Mouse (Mus musculus): ENCODE data around the gene Stk4. TPM values are rescaled to one million over a fixed set of nuclear protein-coding genes. Genes with fewer than 3 reads are reported as not detected.
"Not testable (repeated sequence)": the region's sequence is repeated elsewhere in the genome, so short reads cannot be mapped to it uniquely, and the experiment has no call there.

Stk4 gene
- polyA plus RNA-seq, 1 experiment from 2014 or later: 20.9 TPM

DNA sequence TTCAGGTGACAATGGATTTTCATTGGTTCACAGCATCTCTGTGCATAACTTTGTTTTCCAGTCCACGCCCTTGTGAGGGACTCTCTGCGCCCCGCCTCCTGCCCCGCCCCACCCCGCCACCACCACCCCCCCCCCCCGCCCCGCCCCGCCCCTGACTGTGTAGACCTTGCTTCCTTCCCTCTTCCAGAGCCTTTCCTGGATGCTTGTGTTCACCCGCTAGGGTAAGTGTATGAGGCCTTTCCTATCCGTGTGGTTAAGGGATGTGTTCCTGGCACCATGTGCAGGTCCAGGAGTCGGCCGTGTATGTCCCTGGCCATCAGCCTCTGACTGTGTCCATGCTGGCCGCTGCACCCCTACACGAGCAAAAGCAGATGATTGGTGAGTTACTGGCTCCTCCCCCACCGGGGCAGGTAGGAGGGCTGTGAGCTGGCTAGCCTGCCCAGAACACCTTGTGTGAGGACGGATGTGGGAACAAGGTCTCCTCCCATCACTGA lies 22.9 kb upstream of the Stk4 start:
- peak overlapping the region; percentile 57 for H3K4me2 ChIP-seq (ENCODE audit: low read depth, low read length)
- peak overlapping the region; percentile 41 for H3K4me3 ChIP-seq (replicated peaks; ENCODE audit: low read length)
- H3K27me3 ChIP-seq (ENCODE audit: control insufficient read depth, insufficient read depth, low read length): no peaks in the 10 kb centered on the region
- peak; percentile 85 for ATAC-seq (ENCODE audit: insufficient read depth, low FRiP score)
- H3K4me1 ChIP-seq (ENCODE audit: control insufficient read depth, insufficient read depth, low read length): no peaks in the 10 kb centered on the region
- H3K9ac ChIP-seq (ENCODE audit: low read length): peak overlapping the region; percentile 55; the same call in 1 of the 2 replicates
- WGBS: 3% methylated on average over 12 of the region's 16 CpGs
- H3K27ac ChIP-seq (ENCODE audit: low read length): no peak overlapping the region
- H3K9me3 ChIP-seq (replicated peaks; ENCODE audit: control insufficient read depth, low read length): no peaks in the 10 kb centered on the region
- no peaks in the 10 kb centered on the region for H3K36me3 ChIP-seq (ENCODE audit: control insufficient read depth, insufficient read depth, low read length)

DNA sequence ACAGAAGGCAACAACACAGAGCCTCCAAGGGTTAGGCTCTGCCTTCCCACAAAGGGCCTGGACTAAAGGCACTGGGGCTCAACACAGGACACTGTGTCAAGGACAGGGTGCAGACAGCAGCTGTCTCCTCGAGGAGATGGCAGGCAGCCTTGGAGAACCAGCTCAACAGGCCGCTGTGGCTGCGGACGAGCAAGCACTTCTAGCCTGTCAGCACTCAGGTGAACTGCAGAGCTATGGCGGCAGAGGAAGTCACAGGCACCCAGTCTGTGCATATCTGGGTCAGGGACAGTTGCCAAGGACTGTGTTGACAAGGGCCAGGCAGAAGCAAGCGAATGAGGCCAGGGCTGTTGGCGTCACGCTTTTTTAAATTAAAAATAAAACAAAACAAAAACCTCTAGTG lies 16.4 kb upstream of the Stk4 start:
- H3K4me1 ChIP-seq (ENCODE audit: control insufficient read depth, insufficient read depth, low read length): no peaks in the 10 kb centered on the region
- no peak for ATAC-seq (ENCODE audit: insufficient read depth, low FRiP score)
- peaks cover 6% of the 10 kb centered on the region; the same call in 1 of the 2 replicates for H3K36me3 ChIP-seq (ENCODE audit: control insufficient read depth, insufficient read depth, low read length)
- no peak overlapping the region for H3K4me2 ChIP-seq (ENCODE audit: low read depth, low read length)
- 85% methylated on average over 8 of the region's 8 CpGs for WGBS
- no peak overlapping the region for H3K9ac ChIP-seq (ENCODE audit: low read length)
- H3K27ac ChIP-seq (ENCODE audit: low read length): no peak overlapping the region
- no peaks in the 10 kb centered on the region for H3K9me3 ChIP-seq (replicated peaks; ENCODE audit: control insufficient read depth, low read length)
- H3K4me3 ChIP-seq (replicated peaks; ENCODE audit: low read length): no peak overlapping the region
- H3K27me3 ChIP-seq (ENCODE audit: control insufficient read depth, insufficient read depth, low read length): no peaks in the 10 kb centered on the region

DNA sequence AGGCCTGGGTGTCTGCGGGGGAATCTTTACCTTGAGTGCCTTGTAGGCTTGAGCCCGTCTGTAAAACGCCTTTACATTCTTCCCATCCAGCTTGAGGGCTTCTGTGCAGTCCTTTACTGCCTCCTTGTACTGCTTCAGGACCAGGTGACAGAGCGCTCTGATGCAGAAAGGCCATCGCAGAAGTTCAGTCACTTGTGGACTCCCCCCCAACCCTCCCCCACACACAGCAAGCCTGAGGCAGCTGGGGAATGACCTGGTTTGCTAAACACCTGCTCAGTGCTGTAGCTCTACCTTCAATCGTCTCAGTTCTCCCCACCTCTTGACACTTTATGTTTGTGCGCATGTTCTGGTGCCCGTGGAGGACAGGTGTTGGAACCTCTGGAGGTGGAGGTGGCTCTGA lies 15.5 kb upstream of the Stk4 start:
- Histone ChIP-seq H3K4me1 (ENCODE audit: control insufficient read depth, insufficient read depth, low read length) (no peaks in the 10 kb centered on the region), H3K4me2 (ENCODE audit: low read depth, low read length) (no peak overlapping the region), H3K9me3 (replicated peaks; ENCODE audit: control insufficient read depth, low read length) (no peaks in the 10 kb centered on the region), H3K27me3 (ENCODE audit: control insufficient read depth, insufficient read depth, low read length) (no peaks in the 10 kb centered on the region), H3K27ac (ENCODE audit: low read length) (no peak overlapping the region), H3K4me3 (replicated peaks; ENCODE audit: low read length) (no peak overlapping the region), H3K9ac (ENCODE audit: low read length) (no peak overlapping the region), H3K36me3 (ENCODE audit: control insufficient read depth, insufficient read depth, low read length) (peaks cover 11% of the 10 kb centered on the region; the same call in 1 of the 2 replicates)
- 92% methylated on average over 8 of the region's 8 CpGs for WGBS
- ATAC-seq (ENCODE audit: insufficient read depth, low FRiP score): no peak

DNA sequence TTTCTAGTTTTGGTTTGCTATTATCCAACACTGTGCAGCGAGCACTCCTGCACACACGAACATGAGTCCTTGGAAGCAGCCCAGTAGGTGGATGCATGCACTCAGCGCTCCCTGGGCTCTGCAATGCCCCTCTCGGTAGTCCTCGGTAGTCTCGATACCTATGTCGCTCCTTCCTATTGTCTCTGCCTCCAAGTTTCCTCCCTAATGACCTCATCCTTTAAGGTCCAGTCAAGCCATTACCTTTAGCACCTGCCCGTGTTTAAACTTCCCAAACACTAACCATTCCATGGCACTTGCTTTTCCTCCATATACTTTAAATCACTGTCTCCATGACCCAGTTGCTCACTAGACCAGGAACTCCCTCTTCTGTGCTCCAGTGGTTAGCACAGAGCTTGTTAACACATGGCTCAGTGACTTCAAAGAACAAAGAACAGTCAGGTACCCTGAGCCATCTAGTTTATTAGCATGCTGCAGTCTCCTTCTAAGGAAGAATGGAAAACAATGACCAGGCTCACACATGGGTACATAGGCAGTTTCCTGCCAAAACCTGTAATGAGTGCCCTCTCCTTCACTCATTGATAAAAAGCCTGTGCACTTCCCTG lies 10.4 kb upstream of the Stk4 start:
- no peak for ATAC-seq (ENCODE audit: insufficient read depth, low FRiP score)
- no peak overlapping the region for H3K4me2 ChIP-seq (ENCODE audit: low read depth, low read length)
- WGBS: 92% methylated on average over 8 of the region's 8 CpGs
- no peaks in the 10 kb centered on the region for H3K4me1 ChIP-seq (ENCODE audit: control insufficient read depth, insufficient read depth, low read length)
- H3K9ac ChIP-seq (ENCODE audit: low read length): no peak overlapping the region
- H3K4me3 ChIP-seq (replicated peaks; ENCODE audit: low read length): no peak overlapping the region
- H3K9me3 ChIP-seq (replicated peaks; ENCODE audit: control insufficient read depth, low read length): no peaks in the 10 kb centered on the region
- peaks cover 24% of the 10 kb centered on the region for H3K36me3 ChIP-seq (ENCODE audit: control insufficient read depth, insufficient read depth, low read length)
- no peak overlapping the region for H3K27ac ChIP-seq (ENCODE audit: low read length)
- no peaks in the 10 kb centered on the region for H3K27me3 ChIP-seq (ENCODE audit: control insufficient read depth, insufficient read depth, low read length)

DNA sequence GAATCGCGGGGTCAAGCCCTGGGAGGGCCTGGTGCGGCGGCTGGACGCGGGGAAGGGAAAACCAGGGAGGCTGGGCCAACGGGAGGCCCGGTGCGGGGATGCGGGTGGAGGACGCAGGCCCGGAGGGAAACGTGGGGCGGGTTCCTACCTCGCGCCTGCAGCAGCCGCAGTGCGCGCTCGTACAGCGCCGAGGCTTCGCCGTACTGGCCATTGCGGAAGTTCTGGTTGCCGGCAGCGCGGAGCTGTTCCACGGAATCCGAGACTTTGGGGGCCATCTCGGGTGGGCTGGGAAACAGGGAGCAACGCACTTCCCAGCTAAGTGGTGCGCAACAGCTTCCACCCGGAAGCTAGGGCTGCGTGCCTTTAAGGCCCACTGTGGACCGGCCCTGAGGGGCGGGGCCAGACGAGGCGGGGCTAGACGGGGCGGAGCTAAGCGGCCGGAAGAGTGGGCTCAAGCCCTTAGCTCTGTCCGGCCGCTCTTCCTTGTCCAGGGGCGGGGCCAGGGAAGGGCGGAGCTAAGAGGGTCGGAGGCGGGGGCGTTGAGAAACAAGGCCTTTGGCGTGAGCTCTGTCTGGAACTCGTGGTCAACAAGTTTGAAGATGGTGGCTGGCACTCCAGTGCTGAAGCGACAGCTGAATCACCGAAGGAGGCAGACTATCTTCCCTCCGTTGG lies 779 bp downstream of the Stk4 start, which contains the start of gene Tomm34:
Gene Tomm34, minus strand, starts transcription at position 405 of the 672 bp plus-strand sequence.
- H3K9ac ChIP-seq (ENCODE audit: low read length): peak within 1 kb of the TSS; percentile 93
- peak within 1 kb of the TSS; percentile 97 for H3K4me3 ChIP-seq (replicated peaks; ENCODE audit: low read length)
- H3K36me3 ChIP-seq (ENCODE audit: control insufficient read depth, insufficient read depth, low read length): no peaks in the 10 kb centered on the region
- H3K27me3 ChIP-seq (ENCODE audit: control insufficient read depth, insufficient read depth, low read length): no peaks in the 10 kb centered on the region
- ATAC-seq (ENCODE audit: insufficient read depth, low FRiP score): peak; percentile 97
- peak within 1 kb of the TSS; percentile 79 for H3K27ac ChIP-seq (ENCODE audit: low read length)
- H3K4me2 ChIP-seq (ENCODE audit: low read depth, low read length): peak within 1 kb of the TSS; percentile 74
- H3K9me3 ChIP-seq (replicated peaks; ENCODE audit: control insufficient read depth, low read length): no peaks in the 10 kb centered on the region
- WGBS: under 1% methylated on average over 53 of the region's 55 CpGs
- H3K4me1 ChIP-seq (ENCODE audit: control insufficient read depth, insufficient read depth, low read length): peaks cover 21% of the 10 kb centered on the region

DNA sequence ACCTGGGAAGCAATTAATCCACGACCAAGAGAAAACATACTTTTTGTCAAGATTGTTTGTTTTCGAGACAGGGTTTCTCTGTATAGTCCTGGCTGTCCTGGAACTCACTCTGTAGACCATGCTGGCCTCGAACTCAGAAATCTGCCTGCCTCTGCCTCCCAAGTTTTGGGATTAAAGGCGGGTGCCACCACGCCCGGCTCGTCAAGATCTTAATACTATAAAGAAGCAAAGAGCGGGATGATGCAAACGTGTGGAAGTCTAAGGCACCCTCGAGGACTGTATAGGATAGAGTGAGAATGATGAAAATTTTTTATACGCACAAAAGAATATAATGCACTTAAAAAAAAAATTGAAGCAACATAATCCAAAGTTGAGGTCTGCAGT lies 1.3 kb downstream of the Stk4 start:
- not testable (repeated sequence) for ATAC-seq (ENCODE audit: insufficient read depth, low FRiP score); H3K36me3 ChIP-seq (ENCODE audit: control insufficient read depth, insufficient read depth, low read length); H3K9me3 ChIP-seq (replicated peaks; ENCODE audit: control insufficient read depth, low read length); H3K27me3 ChIP-seq (ENCODE audit: control insufficient read depth, insufficient read depth, low read length)
- Histone ChIP-seq H3K4me3 (replicated peaks; ENCODE audit: low read length) (peak overlapping the region; percentile 97), H3K9ac (ENCODE audit: low read length) (peak overlapping the region; percentile 93; the same call in 1 of the 2 replicates), H3K4me2 (ENCODE audit: low read depth, low read length) (peak overlapping the region; percentile 74), H3K27ac (ENCODE audit: low read length) (peak overlapping the region; percentile 48), H3K4me1 (ENCODE audit: control insufficient read depth, insufficient read depth, low read length) (peaks cover 21% of the 10 kb centered on the region)
- 73% methylated on average over 11 of the region's 11 CpGs for WGBS

DNA sequence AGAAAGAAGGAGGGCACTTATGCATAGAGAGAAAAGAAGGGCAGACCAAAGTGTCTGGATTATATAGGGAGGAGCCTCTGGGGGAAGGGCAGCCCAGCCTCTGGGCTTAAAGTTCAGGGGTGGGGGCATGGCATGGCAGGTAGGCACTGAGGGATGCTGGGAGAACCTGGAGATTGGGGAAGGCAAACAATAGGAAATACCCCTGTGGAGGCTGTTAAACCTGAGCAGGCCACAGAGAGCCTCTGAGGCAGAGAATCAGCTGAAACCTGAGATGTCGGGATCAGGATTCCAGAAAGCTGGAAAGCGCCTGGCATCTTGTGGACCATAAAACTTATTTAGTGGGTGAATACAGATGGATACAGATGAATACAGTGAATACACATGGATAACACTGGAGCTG lies 2.0 kb downstream of the Stk4 start:
- no peak overlapping the region for H3K4me2 ChIP-seq (ENCODE audit: low read depth, low read length)
- WGBS: 78% methylated on average over 2 of the region's 2 CpGs
- no peaks in the 10 kb centered on the region for H3K27me3 ChIP-seq (ENCODE audit: control insufficient read depth, insufficient read depth, low read length)
- no peaks in the 10 kb centered on the region for H3K36me3 ChIP-seq (ENCODE audit: control insufficient read depth, insufficient read depth, low read length)
- no peaks in the 10 kb centered on the region for H3K9me3 ChIP-seq (replicated peaks; ENCODE audit: control insufficient read depth, low read length)
- no peak overlapping the region for H3K9ac ChIP-seq (ENCODE audit: low read length)
- no peak for ATAC-seq (ENCODE audit: insufficient read depth, low FRiP score)
- peaks cover 21% of the 10 kb centered on the region for H3K4me1 ChIP-seq (ENCODE audit: control insufficient read depth, insufficient read depth, low read length)
- no peak overlapping the region for H3K27ac ChIP-seq (ENCODE audit: low read length)
- no peak overlapping the region for H3K4me3 ChIP-seq (replicated peaks; ENCODE audit: low read length)

DNA sequence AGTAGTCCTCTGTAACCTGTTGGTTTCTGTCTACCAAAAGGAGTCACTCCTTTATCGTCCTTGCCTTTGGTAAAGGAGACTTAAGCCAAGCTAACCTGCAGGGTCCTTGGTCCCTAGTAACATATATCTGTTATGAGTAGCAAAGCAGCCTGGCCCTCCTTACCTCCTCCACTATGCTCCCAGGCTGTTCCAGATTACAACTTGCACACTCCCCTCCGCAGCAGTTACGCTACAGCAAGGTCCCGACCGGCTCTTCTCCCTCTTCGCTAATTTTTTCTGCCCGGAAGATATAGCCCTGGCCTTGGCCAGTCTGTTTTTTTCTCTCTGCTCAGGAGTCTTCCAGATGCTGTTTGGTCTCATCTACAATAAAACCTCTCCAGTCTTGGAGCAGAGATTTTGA lies 3.0 kb downstream of the Stk4 start:
- Histone ChIP-seq H3K4me2 (ENCODE audit: low read depth, low read length) (no peak overlapping the region), H3K27me3 (ENCODE audit: control insufficient read depth, insufficient read depth, low read length) (no peaks in the 10 kb centered on the region)
- 86% methylated on average over 7 of the region's 7 CpGs for WGBS

DNA sequence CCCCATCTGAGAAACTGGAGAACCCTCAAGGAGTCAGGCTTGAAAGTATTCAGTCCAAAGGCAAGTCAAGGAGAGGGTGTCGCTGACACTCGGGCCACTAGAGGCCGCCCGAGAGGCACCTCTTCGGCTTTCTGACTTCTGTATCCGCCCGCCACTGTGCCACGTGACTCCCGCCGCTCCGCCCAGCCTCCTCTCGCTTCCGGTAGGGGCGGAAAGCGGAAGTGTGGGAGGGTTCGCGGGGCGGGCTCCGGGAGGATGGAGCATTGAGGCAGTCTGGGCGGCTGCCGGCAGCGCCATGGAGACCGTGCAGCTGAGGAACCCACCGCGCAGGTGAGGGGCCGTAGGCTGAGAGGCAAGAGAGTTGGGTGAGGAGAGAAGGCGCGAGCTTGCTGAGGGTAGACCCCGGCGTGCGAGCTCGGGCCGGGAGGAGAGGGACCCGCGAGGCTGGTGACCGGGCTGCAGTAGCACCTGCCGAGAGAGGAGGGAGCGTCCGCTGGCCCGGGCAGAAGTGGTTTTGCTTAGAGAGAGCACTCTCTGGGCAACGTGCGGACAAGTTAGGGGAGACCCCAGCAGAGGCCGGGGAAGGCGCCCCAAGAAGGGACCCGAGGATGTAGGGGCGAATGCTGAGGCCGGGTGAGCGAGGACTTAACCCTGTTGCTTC lies 3.9 kb downstream of the Stk4 start:
- H3K36me3 ChIP-seq (ENCODE audit: control insufficient read depth, insufficient read depth, low read length): no peaks in the 10 kb centered on the region
- H3K4me3 ChIP-seq (replicated peaks; ENCODE audit: low read length): peak overlapping the region; percentile 87
- WGBS: under 1% methylated on average over 48 of the region's 48 CpGs
- H3K27me3 ChIP-seq (ENCODE audit: control insufficient read depth, insufficient read depth, low read length): no peaks in the 10 kb centered on the region
- H3K4me1 ChIP-seq (ENCODE audit: control insufficient read depth, insufficient read depth, low read length): peaks cover 19% of the 10 kb centered on the region
- peak overlapping the region; percentile 85 for H3K4me2 ChIP-seq (ENCODE audit: low read depth, low read length)
- H3K27ac ChIP-seq (ENCODE audit: low read length): peak overlapping the region; percentile 60
- H3K9ac ChIP-seq (ENCODE audit: low read length): peak overlapping the region; percentile 87
- peak; percentile 86 for ATAC-seq (ENCODE audit: insufficient read depth, low FRiP score)
- H3K9me3 ChIP-seq (replicated peaks; ENCODE audit: control insufficient read depth, low read length): no peaks in the 10 kb centered on the region

More for the DNA sequence above, 3.0 kb downstream of the Stk4 start:
- Histone ChIP-seq H3K4me3 (replicated peaks; ENCODE audit: low read length) (no peak overlapping the region), H3K27ac (ENCODE audit: low read length) (no peak overlapping the region), H3K36me3 (ENCODE audit: control insufficient read depth, insufficient read depth, low read length) (no peaks in the 10 kb centered on the region), H3K9ac (ENCODE audit: low read length) (no peak overlapping the region), H3K4me1 (ENCODE audit: control insufficient read depth, insufficient read depth, low read length) (peaks cover 21% of the 10 kb centered on the region), H3K9me3 (replicated peaks; ENCODE audit: control insufficient read depth, low read length) (no peaks in the 10 kb centered on the region)
- no peak for ATAC-seq (ENCODE audit: insufficient read depth, low FRiP score)
